Mouse (Mus musculus): ENCODE results near the gene Maff.

Maff gene

DNA sequence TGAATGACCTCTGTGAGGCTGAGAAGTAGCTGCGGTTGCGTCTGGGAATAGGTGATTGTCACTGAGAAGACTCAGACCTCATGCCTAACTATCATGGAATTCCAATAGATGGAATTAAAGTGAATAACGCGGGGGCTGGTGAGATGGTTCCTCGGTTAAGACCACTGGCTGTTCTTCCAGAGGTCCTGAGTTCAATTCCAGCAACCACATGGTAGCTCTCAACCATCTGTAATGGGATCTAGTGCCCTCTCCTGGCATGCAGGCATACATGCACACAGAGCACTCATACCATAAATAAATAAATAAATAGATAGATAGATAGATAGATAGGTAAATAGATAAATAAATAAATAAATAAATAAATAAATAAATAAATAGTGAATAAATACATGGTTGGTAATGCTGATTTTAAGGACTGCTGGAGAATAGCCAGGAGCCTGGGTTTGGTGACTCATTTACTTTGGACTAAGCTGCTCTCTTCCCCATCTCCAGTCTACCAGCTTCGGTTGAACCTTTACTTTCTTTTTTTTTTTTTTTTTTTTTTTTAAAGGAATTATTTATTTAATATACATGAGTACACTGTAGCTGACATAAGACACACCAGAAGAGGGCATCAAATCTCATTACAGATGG lies 17.0 kb upstream of the Maff start:
- DNase-seq (ENCODE audit: low spot score in 2 of 2), result no peak

DNA sequence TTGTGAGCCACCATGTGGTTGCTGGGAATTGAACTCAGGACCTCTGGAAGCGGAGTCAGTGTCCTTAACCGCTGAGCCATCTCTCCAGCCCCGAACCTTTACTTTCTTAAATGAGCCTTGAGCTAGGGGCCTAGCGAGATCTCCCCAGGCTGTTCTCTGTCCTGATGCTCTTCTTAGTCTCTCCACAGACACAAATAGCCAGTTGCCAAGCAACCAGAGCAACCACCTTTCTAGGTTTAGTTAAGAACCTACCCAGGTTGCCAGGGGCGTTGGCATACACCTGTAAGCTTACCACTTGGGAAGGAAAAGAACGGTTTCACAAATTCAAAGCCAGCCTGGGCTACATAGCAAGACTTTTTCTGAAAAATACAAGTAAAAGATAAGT lies 16.4 kb upstream of the Maff start:
- no peak for DNase-seq (ENCODE audit: low spot score in 2 of 2)

DNA sequence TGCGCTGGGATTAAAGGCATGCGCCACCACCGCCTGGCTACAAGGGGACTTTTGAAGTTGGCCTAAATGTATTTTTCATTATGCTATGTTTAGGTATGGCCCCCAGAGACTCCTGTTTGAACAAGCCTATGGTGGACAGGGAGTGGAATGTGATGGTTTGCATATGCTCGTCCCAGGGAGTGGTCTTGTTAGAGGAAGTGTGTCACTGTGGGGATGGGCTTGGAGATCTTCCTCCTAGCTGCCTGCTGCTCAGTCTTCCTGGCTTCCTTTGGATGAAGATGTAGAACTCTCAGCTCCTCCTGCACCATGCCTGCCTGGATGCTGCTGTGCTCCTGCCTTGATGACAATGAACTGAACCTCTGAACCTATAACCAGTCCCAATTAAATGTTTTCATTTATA lies 15.9 kb upstream of the Maff start:
- no peak for DNase-seq (ENCODE audit: low spot score in 2 of 2)

DNA sequence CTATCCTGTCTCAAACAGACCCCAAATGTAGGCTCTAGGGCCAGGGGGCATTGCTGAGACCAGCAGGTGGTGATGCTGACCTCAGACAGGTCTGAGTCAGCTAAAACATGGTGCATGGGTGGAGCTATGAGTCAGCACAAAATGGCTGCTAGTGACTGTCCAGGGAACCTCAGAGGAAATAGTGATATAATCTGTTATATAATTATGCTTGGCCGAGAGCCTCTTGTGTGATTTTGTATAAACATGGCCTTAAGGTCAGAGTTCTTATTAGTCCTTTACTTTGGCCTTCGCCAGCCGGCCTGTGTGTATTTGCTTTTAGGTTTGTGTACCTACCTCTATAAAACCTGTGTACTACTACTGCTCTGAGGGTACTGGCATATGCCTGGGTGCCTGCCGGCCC lies 13.0 kb upstream of the Maff start:
- no peak for DNase-seq (ENCODE audit: low spot score in 2 of 2)

DNA sequence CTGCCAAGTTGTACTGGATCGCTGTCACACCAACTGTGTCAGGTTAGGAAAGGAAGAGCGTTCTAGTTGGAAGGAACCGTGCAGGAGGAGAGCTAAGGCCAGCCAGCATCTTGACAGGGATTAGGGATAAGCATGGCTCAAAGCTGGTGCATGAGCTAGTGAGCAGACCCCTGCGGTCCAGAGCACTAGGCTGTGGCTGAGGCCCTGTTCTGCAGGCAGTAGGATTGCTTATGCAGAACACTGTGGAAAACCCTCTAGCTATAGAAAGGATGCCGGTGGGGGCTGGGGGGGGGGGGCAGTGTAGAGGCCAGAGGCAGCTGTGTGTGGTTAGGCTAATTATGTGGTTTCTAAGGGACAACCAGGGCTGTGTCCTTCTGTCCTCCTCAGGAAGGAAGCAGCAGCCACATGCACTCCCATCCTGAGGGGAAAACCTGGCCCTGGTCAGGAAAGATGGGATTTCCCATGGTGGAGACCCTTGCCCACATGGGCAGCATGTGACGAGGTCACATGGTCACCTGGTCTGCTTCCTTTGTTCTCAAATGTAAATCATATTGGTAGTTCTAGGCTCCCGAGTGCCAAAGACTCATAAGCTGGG lies 11.3 kb upstream of the Maff start:
- no peak for DNase-seq (ENCODE audit: low spot score in 2 of 2)

DNA sequence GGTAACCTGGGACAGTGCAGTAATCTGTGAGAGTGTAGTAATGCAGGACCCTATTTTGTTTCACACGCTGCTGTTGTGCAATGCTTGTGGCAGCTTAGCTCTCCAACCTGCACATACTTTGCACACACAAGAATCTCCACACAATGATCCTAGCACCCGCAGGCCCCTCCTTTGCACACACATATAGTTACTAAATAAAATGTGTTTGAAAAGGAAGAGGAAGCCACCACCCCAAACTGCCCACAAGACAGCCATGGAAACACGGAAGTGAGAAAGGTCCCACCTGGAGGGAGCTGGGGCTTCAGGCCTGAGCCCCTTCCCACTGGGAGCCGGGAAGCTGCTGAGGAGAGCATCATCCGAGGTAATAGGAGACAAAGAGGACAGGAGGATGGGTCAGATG lies 7.4 kb upstream of the Maff start:
- no peak for DNase-seq (ENCODE audit: low spot score in 2 of 2)

DNA sequence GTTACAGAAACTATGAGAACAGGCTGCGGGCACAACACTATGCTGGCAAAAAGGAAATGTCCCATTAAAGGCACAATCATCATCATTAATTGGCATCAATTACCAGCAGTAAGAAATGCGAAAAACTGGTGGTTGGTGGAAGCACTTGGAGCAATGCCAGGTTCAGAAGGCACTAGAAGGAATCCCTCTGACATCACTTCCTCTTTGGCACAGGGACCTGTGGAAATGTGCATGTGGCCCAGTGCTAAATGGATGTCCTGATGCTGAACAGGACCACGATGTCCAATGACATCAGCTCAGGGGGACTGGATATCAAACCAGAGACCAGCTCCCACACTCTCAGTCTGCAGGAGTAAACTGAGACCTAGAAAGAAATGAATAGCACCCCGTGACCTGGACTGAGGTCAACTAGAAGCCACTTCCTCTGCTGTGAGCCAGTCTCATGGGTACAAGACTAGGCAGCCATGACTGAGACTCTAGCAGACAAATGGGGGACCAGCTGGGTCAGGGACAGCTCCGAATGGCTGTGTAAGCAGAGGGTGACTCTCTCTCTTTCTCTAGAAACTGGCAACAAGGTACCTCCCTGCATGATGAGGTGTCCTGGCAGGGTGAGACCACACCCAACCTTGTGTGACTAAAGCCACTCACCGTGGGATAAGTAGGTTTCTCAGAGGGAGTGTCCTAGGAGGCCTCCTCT lies 3.6 kb upstream of the Maff start:
- no peak for DNase-seq (ENCODE audit: low spot score in 2 of 2)

DNA sequence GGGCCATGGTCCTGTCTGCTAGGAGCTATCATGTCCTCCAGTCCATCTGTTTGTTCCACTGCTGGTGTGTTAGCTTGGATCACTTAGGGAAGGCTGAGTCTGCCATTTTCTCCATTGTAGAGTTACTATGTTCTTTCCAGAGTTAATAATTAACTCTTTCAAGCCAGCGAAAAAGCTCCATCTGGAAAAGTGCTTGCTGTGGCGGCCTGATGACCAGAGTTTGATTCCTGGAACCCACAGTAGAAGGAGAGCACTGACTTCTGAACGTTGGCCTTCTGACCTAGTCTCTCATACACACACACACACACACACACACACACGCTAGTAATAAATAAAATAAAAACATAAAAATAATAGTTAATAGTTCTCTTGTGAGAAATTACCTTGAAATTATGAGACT lies 1.8 kb upstream of the Maff start:
- no peak for DNase-seq (ENCODE audit: low spot score in 2 of 2)

DNA sequence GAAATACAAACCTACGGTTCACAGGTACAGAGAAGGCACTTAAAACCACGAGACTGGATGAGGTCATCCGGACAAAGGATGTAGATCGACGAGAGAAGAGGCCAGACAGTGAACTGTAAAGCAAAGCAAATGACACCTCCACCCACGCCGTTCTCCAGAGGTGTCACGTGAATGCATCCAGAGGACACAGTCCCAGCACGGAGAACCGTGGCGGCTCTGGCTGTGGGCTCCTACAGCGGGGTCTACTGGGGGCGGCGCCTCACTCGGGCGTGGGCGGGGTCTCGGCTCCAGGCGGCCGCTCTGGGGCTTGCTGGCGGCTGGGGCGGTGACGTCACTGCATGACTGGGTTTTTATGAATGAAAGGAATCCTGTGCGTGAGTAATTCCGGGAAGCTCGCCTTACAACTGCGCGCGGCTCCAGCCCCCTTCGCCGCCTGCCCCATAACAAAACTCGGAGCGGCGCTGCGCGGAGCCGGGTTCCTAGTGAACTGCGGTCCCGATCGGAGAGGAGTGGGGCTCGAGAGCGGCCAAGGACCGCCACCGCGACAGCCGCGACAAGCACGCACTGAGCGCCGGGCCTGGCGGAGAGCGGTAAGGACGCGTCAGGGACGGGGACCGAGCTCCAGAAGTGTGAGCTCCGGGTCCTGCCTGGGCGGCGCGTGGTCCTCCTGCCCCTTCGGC lies 884 bp downstream of the Maff start:
- DNase-seq (ENCODE audit: low spot score in 2 of 2), result peak; percentile 50 to 85

DNA sequence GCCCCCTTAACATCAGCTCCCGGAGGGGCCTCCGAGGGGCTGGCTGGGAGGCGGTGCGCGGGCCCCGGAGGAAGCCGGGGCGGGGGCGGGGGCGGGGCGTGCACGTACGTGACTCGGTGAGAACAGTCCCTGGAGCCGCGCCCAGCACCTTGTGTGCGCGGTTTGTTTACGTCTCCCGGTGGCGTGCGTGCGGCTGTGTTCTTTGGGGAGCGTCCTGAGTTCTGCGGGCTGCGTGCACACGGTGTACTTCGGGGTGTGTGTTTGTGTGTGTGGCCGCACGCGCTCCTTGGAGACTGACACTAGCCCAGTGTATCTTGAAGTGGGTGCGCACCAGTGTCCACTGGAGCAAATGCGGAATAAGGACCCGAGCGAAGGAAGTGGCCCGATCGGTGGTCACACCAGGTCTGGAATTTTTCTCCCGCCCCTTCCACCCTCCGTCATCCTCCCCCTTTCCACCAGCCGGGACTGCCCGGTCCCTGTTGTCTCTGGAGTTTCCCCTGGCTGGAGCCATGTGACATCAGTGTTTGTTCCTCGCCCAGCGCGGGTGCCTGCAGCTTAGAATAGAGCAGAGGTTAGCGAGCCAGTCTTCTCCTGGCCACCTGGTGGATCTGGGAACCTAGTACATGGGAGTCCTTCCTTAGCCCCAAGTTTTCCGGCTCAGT lies 1.6 kb downstream of the Maff start:
- DNase-seq (ENCODE audit: low spot score in 2 of 2), result peak in 1 of 2 experiments; percentile 42

DNA sequence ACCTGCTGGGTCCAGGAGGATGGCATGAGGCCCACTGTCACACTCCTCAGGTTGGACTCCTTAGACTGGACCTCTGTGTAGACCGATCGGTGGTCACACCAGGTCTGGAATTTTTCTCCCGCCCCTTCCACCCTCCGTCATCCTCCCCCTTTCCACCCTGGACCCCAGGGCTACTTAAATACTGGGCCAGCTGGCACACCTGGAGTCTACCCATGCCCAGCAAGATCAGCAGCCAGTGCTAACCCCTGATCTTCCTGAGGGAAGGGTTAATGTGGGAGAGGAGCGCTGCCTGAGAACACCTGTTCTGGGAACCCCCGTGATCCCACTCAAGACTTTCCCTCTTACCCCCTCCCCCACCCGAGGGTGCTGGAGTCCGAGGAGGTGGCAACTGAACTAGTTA lies 2.2 kb downstream of the Maff start:
- no peak for DNase-seq (ENCODE audit: low spot score in 2 of 2)

DNA sequence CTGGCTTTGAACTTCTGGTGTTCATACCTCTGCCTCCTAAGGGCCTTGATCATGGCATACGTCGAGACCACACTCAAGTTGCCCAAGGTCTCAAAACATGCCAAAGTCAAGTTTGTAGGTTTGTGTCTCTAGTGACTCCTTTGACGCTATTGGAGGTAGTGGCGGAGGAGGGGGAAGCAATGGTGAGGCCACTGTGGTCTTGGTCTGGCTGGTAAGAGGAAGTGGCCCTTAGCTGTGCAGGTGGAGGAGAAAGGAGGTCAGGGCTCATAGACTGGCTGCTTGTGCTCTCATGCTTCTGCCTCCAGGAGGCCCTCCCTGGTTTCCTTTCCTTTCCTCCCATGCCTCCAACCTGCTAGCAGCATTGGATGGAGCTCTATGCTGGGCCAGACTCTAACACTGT lies 4.4 kb downstream of the Maff start:
- no peak for DNase-seq (ENCODE audit: low spot score in 2 of 2)

DNA sequence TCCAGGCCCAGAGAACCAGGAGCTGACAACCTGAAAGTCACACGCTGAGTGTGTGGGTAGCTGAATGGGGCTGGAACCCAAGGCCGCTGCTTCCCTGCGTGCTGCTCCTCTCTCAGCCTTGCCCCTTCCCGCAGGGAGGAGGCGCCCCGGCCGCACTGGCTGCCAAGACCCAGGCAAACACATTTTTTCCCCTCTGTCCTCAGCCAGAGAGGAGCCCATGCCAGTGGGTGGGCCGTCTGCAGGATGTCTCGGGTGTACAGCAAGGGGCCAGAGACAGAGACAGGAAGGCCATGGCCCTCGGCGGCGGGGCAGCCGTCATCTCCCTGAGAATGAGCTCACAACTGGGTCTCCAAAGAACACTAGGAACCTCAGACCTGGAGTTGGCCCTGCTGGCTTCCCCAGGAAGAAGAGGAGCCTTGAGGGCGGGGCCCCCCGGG lies 4.9 kb downstream of the Maff start:
- no peak for DNase-seq (ENCODE audit: low spot score in 2 of 2)

DNA sequence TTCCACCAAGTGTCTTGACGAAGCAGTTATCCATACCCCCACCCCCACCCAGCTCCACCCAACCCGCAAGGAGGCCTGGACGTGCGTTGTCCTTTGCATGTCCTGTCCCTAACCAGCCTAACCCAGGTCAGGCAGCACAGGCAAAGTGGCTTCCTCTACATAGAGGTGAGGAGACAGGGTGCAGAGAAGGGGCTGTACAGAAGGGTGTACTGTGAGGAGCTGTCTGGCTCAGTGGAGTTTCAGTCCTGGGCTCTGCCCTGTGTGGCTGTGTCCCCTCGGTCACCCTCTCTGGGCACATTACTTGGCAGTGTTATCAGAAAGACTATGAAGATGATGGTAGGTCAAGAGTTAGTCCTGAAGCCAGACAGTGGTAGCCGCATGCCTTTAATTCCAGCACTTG lies 6.1 kb downstream of the Maff start:
- no peak for DNase-seq (ENCODE audit: low spot score in 2 of 2)

DNA sequence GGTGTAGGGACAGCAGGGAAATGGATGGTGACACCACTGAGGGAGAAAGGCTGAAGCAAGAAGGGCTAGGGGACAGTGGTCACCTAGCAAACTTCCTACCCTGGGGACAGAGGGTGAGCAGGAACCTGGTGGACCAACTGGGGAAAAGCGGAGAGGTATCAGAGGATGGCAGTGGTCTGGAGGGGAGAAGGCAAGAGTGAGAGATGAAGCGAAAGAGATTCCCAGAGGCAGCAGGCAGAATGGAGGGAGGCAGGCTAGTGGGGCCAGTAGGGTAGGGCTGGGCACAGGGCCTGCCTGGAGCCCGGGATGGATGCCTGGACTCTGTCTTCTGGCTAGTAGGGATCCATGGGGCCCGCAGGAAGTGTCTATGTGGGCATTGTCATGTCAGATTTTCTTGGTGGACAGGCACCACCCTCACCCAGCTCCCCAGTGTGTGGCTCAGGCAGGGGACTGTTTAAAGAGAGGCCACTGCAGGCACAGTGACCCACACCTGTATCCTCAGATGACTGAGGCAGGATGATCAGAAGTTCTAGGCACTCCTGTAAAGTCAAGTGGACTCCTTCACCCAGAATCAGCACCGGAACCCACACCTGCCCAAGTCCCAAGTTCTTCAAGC lies 7.4 kb downstream of the Maff start:
- DNase-seq (ENCODE audit: low spot score in 2 of 2), result no peak

DNA sequence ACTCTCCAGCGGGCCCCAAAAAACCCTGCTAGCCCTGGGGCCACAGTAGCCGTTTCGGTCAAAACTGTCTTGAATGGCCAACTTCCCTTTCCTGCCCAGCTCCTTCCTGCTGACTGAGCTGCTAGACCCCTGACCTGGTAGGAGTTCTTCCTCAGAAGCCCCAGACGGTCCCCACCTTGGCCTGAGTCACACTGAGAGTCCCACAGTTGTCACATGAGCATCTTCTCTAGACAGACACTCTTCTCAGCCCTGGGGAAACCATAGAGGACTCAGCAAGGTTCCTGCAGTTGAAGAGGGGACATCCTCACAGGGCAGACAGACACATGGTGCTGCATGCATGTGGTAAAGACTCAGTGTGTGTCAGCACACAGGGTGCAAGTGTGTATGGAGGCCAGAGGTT lies 8.2 kb downstream of the Maff start:
- DNase-seq (ENCODE audit: low spot score in 2 of 2), result no peak

DNA sequence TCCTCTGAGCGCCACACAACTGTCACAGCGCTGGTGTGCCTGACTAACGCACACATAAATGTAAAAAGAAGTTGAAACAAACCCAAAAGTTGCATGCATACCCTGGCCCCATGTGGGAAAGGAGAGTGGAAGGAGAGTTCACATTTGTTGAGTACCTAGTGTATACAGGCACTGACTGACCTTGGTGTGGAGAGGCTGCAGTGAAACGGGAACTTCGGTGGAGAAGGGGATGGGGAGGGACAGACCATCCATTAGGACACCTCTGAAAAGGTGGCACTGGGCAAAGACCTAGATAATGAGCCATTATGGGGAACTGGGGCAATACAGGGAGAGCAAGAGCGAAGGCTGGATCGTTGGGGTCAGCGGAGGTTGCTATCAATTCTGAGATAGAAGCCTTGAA lies 10.1 kb downstream of the Maff start:
- DNase-seq (ENCODE audit: low spot score in 2 of 2), result no peak

DNA sequence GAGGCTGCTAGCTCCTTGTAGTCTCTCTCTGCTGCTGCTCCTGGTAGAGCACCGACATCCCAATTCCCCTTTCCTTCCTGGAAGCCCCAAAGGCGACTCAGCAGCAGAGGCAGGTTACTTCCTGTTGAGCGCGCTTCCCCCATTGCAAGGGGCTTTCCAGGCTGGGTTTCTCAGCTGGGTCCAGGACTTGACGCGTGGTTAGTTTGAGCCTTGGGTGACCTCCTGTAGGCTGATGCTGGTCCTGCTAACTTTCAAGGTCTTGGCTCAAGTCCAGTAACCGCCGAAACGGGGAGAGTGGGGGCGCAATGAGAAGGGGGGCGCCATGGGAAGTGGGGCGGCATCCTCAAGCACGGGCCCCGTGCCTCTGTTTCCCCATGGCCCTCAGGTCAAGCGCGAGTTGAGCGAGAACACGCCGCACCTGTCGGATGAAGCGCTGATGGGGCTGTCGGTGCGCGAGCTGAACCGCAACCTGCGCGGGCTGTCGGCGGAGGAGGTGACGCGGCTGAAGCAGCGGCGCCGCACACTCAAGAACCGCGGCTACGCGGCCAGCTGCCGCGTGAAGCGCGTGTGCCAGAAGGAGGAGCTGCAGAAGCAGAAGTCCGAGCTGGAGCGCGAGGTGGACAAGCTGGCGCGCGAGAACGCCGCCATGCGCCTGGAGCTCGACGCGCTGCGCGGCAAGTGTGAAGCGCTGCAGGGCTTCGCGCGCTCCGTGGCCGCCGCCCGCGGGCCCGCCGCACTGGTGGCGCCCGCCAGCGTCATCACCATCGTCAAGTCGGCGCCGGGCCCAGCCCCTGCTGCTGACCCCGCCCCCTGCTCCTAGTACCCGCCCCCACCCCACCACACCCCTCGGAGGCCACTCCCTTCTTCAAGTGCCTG lies 10.9 kb downstream of the Maff start:
- DNase-seq (ENCODE audit: low spot score in 2 of 2), result peak in 1 of 2 experiments; percentile 46

DNA sequence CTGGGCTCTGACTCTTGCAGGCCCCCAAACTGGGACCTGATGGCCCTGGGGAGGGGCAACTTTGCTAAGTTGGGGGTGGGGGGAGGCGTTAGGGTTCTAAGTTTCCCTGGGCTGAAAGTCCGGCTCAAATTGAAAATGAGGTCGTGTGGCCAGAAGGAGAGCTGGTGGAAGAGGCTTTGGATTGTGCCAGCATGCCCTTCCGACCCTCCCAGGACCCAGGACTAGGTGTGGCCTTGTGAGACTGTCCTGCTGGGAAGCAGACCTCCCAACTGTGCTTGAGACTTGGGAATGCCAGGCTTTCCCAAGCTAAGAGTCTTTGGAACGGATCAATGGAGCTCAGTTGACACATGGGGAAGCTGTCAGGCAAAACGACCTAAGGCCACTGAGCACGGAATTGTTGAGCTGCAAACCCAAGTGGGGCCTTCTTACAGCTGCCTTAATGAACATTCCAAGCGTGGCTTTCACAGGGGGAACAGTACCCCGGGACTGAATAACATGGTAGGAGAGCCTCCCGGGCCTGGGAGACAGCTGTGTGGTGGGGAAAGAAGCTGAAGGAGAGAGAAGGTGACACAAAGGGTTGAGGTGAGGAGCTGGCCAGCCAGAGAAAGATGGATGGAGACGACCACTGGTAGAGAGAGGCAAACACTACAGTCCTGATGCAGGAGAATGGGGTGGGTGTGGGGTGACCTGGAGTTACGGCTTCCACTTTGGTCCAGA lies 11.7 kb downstream of the Maff start:
- DNase-seq (ENCODE audit: low spot score in 2 of 2), result no peak

DNA sequence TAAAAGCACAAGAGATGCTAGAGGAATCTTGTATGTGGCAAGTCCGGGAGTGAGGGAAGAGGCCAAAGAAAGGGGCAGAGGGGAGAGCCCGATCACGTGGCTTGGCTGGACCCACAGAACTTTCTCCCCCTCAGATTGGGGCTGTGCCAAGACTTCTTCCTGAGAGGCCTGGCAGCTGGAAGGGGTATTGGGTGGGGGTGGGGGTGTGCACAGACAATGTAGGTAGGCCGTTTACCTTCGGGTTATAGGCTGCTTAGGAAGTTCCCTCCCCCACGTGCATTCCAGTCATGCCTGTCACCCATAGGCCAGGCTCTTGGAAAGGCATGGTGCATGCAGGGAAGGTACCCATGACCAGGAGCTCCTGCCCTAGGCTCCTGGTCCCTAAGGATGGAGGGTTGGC lies 13.5 kb downstream of the Maff start:
- no peak for DNase-seq (ENCODE audit: low spot score in 2 of 2)
